Mouse (Mus musculus): ENCODE data around the gene Ina.
"Not testable (repeated sequence)": the region's sequence is repeated elsewhere in the genome, so short reads cannot be mapped to it uniquely, and the experiment has no call there.

Ina gene

GRCm38 (mm10) chr19:46984726-46985622 lies 29.5 kb upstream of the Ina start:
- in situ Hi-C loops (cut with MboI, MseI) = no loop called here

GRCm38 (mm10) chr19:46987646-46988045 lies 26.9 kb upstream of the Ina start:
- in situ Hi-C loops (cut with MboI, MseI) = no loop called here

GRCm38 (mm10) chr19:46988231-46989087 lies 26.0 kb upstream of the Ina start:
- in situ Hi-C loops (cut with MboI, MseI) = no loop called here

- in situ Hi-C loops (cut with MboI, MseI) = loop anchor here (5.0 to 10.0 kb wide), 2 partner anchors 227 to 325 kb away; partner anchors contain the start of gene Cnnm2
Observed at GRCm38 (mm10) chr19:46989479-46990152, 24.9 kb upstream of the Ina start.

GRCm38 (mm10) chr19:46990153-46990518 lies 24.4 kb upstream of the Ina start:
- in situ Hi-C loops (cut with MboI, MseI) = loop anchor here (5.0 to 10.0 kb wide), 2 partner anchors 228 to 325 kb away; partner anchors contain the start of gene Cnnm2

GRCm38 (mm10) chr19:46990625-46991024 lies 23.9 kb upstream of the Ina start:
- in situ Hi-C loops (cut with MboI, MseI) = loop anchor here (5.0 to 10.0 kb wide), 2 partner anchors 228 to 326 kb away; partner anchors contain the start of gene Cnnm2

GRCm38 (mm10) chr19:46991145-46991544 lies 23.4 kb upstream of the Ina start:
- in situ Hi-C loops (cut with MboI, MseI) = loop anchor here (5.0 to 10.0 kb wide), 2 partner anchors 229 to 326 kb away; partner anchors contain the start of gene Cnnm2

GRCm38 (mm10) chr19:46992329-46992728 lies 22.2 kb upstream of the Ina start:
- in situ Hi-C loops (cut with MboI, MseI) = loop anchor here (5.0 to 10.0 kb wide), 2 partner anchors 230 to 328 kb away; partner anchors contain the start of gene Cnnm2

- in situ Hi-C loops (cut with MboI, MseI) = loop anchor here (5.0 to 10.0 kb wide), 2 partner anchors 114 to 331 kb away; no protein-coding TSS in a partner anchor
Observed at GRCm38 (mm10) chr19:46996095-46996494, 18.4 kb upstream of the Ina start.

- in situ Hi-C loops (cut with MboI, MseI) = loop anchor here (5.0 to 10.0 kb wide), 2 partner anchors 116 to 334 kb away; no protein-coding TSS in a partner anchor
Observed at GRCm38 (mm10) chr19:46998168-46998870, 16.2 kb upstream of the Ina start.

- in situ Hi-C loops (cut with MboI, MseI) = loop anchor here (5.0 to 10.0 kb wide), 2 partner anchors 117 to 334 kb away; no protein-coding TSS in a partner anchor
Observed at GRCm38 (mm10) chr19:46998953-46999352, 15.5 kb upstream of the Ina start.

- in situ Hi-C loops (cut with MboI, MseI) = loop anchor here (5.0 to 10.0 kb wide), 2 partner anchors 117 to 335 kb away; no protein-coding TSS in a partner anchor
Observed at GRCm38 (mm10) chr19:46999753-47000152, 14.7 kb upstream of the Ina start.

- in situ Hi-C loops (cut with MboI, MseI) = not testable (repeated sequence)
Observed at GRCm38 (mm10) chr19:47000357-47000756, 14.1 kb upstream of the Ina start.

- in situ Hi-C loops (cut with MboI, MseI) = no loop called here
Observed at GRCm38 (mm10) chr19:47003742-47004511, 10.6 kb upstream of the Ina start.

GRCm38 (mm10) chr19:47005873-47006272 lies 8.6 kb upstream of the Ina start:
- in situ Hi-C loops (cut with MboI, MseI) = no loop called here

GRCm38 (mm10) chr19:47006321-47006720 lies 8.2 kb upstream of the Ina start:
- in situ Hi-C loops (cut with MboI, MseI) = no loop called here

- in situ Hi-C loops (cut with MboI, MseI) = no loop called here
Observed at GRCm38 (mm10) chr19:47009420-47009819, 5.1 kb upstream of the Ina start.

- in situ Hi-C loops (cut with MboI, MseI) = no loop called here
Observed at GRCm38 (mm10) chr19:47009943-47010342, 4.6 kb upstream of the Ina start.

- in situ Hi-C loops (cut with MboI, MseI) = no loop called here
Observed at GRCm38 (mm10) chr19:47012521-47013130, 1.9 kb upstream of the Ina start.

Measured in regulatory T cell (primary cell).